Mouse (Mus musculus): ENCODE measurements around the gene Safb2.

- no peak for TF ChIP-seq CTCF (IDR thresholded peaks at IDR 0.05; ENCODE audit: extremely low read depth, insufficient read length, insufficient replicate concordance, low read depth, low read length)
- no peak for TF ChIP-seq POLR2A (IDR thresholded peaks at IDR 0.05; ENCODE audit: low read depth, low read length)
These were observed 37.8 kb downstream of the Safb2 start for GRCm38 (mm10) chr17:56546576-56546975.
